Mouse (Mus musculus): ENCODE measurements around the gene Mxi1. TPM values are rescaled to one million over a fixed set of nuclear protein-coding genes. Genes with fewer than 3 reads are reported as not detected.
A peak's percentile ranks its signal among the peaks of the same experiment; 100 is the strongest.
"Not testable (repeated sequence)": the region's sequence is repeated elsewhere in the genome, so short reads cannot be mapped to it uniquely, and the experiment has no call there.

Gene Mxi1
- polyA plus RNA-seq, 1 experiment from 2014 or later, result 56.4 TPM

GRCm38 (mm10) chr19:53392781-53393343, 82.5 kb downstream of the Mxi1 start:
- H3K9ac ChIP-seq (ENCODE audit: low read length), result no peak overlapping the region
- no peaks in the 10 kb centered on the region for H3K27me3 ChIP-seq (ENCODE audit: control insufficient read depth, insufficient read depth, low read length)
- no peaks in the 10 kb centered on the region for H3K4me1 ChIP-seq (ENCODE audit: control insufficient read depth, insufficient read depth, low read length)
- 82% methylated on average over 8 of the region's 8 CpGs for WGBS
- DNase-seq (ENCODE audit: low spot score), result no peak
- H3K9me3 ChIP-seq (ENCODE audit: control insufficient read depth, low read length), result no peaks in the 10 kb centered on the region
- no peak for ATAC-seq (ENCODE audit: insufficient read depth, low FRiP score, low TSS enrichment)
- H3K4me2 ChIP-seq (ENCODE audit: low read depth), result no peak overlapping the region
- H3K27ac ChIP-seq (ENCODE audit: low read depth, low read length), result no peak overlapping the region
- H3K4me3 ChIP-seq (ENCODE audit: low read depth, low read length), result no peak overlapping the region
- no peaks in the 10 kb centered on the region for H3K36me3 ChIP-seq (ENCODE audit: control insufficient read depth, insufficient read depth, low read length)

GRCm38 (mm10) chr19:53393646-53394045, 83.3 kb downstream of the Mxi1 start:
- no peak overlapping the region for H3K4me3 ChIP-seq (ENCODE audit: low read depth, low read length)
- ATAC-seq (ENCODE audit: insufficient read depth, low FRiP score, low TSS enrichment) (no peak), DNase-seq (ENCODE audit: low spot score) (no peak)
- no peak overlapping the region for H3K27ac ChIP-seq (ENCODE audit: low read depth, low read length)
- H3K36me3 ChIP-seq (ENCODE audit: control insufficient read depth, insufficient read depth, low read length), result no peaks in the 10 kb centered on the region
- no peak overlapping the region for H3K4me2 ChIP-seq (ENCODE audit: low read depth)
- H3K9ac ChIP-seq (ENCODE audit: low read length), result no peak overlapping the region
- H3K4me1 ChIP-seq (ENCODE audit: control insufficient read depth, insufficient read depth, low read length), result no peaks in the 10 kb centered on the region
- H3K27me3 ChIP-seq (ENCODE audit: control insufficient read depth, insufficient read depth, low read length), result no peaks in the 10 kb centered on the region
- H3K9me3 ChIP-seq (ENCODE audit: control insufficient read depth, low read length), result no peaks in the 10 kb centered on the region

DNA sequence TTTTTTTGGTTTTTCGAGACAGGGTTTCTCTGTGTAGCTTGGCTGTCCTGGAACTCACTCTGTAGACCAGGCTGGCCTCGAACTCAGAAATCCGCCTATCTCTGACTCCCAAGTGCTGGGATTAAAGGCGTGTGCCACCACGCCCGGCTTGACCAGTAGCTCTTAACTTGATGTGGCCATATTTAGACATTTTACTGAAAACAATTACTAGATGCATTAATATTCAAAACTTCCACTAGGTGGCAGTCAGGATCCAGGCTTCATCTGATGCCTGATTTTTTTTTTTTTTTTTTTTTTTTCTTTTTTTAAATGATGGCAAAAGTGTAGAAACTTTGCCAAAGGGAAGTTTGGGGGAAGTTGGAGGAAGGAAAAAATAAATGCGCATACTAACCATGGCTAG, 84.2 kb downstream of the Mxi1 start:
- WGBS, result 27% methylated on average over 7 of the region's 7 CpGs
- ATAC-seq (ENCODE audit: insufficient read depth, low FRiP score, low TSS enrichment) (no peak), DNase-seq (ENCODE audit: low spot score) (peak; percentile 30)
- H3K27ac ChIP-seq (ENCODE audit: low read depth, low read length), result no peak overlapping the region
- H3K9ac ChIP-seq (ENCODE audit: low read length), result no peak overlapping the region
- no peaks in the 10 kb centered on the region for H3K4me1 ChIP-seq (ENCODE audit: control insufficient read depth, insufficient read depth, low read length)
- no peak overlapping the region for H3K4me3 ChIP-seq (ENCODE audit: low read depth, low read length)
- no peak overlapping the region for H3K4me2 ChIP-seq (ENCODE audit: low read depth)
- no peaks in the 10 kb centered on the region for H3K36me3 ChIP-seq (ENCODE audit: control insufficient read depth, insufficient read depth, low read length)
- no peaks in the 10 kb centered on the region for H3K27me3 ChIP-seq (ENCODE audit: control insufficient read depth, insufficient read depth, low read length)
- no peaks in the 10 kb centered on the region for H3K9me3 ChIP-seq (ENCODE audit: control insufficient read depth, low read length)

DNA sequence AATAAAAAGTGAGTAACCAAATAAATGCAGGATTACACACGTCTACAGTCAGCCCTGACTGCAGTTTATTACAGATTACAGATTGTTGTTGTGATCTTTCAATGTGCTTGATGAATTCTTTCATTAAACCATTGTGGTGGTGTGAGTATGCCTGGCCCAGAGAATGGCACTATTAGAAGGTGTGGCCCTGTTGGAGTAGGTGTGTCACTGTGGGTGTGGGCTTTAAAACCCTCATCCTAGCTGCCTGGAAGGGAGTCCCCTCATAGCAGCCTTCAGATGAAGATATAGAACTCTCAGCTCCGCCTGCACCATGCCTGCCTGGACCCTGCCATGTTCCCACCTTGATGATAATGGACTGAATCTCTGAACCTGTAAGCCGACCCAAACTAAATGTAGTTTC, 84.6 kb downstream of the Mxi1 start:
- H3K4me2 ChIP-seq (ENCODE audit: low read depth); H3K36me3 ChIP-seq (ENCODE audit: control insufficient read depth, insufficient read depth, low read length); DNase-seq (ENCODE audit: low spot score); H3K4me1 ChIP-seq (ENCODE audit: control insufficient read depth, insufficient read depth, low read length); ATAC-seq (ENCODE audit: insufficient read depth, low FRiP score, low TSS enrichment); H3K9me3 ChIP-seq (ENCODE audit: control insufficient read depth, low read length); H3K4me3 ChIP-seq (ENCODE audit: low read depth, low read length); H3K27me3 ChIP-seq (ENCODE audit: control insufficient read depth, insufficient read depth, low read length); H3K9ac ChIP-seq (ENCODE audit: low read length); H3K27ac ChIP-seq (ENCODE audit: low read depth, low read length): not testable (repeated sequence)
- WGBS, result 75% methylated on average over 3 of the region's 3 CpGs

- not testable (repeated sequence) for H3K36me3 ChIP-seq (ENCODE audit: control insufficient read depth, insufficient read depth, low read length); H3K9ac ChIP-seq (ENCODE audit: low read length); H3K9me3 ChIP-seq (ENCODE audit: control insufficient read depth, low read length); H3K4me2 ChIP-seq (ENCODE audit: low read depth); H3K27me3 ChIP-seq (ENCODE audit: control insufficient read depth, insufficient read depth, low read length); ATAC-seq (ENCODE audit: insufficient read depth, low FRiP score, low TSS enrichment); H3K4me3 ChIP-seq (ENCODE audit: low read depth, low read length); H3K4me1 ChIP-seq (ENCODE audit: control insufficient read depth, insufficient read depth, low read length); DNase-seq (ENCODE audit: low spot score); H3K27ac ChIP-seq (ENCODE audit: low read depth, low read length)
- 46% methylated on average over 5 of the region's 5 CpGs for WGBS
These were observed 85.5 kb downstream of the Mxi1 start for GRCm38 (mm10) chr19:53395805-53396204.

DNA sequence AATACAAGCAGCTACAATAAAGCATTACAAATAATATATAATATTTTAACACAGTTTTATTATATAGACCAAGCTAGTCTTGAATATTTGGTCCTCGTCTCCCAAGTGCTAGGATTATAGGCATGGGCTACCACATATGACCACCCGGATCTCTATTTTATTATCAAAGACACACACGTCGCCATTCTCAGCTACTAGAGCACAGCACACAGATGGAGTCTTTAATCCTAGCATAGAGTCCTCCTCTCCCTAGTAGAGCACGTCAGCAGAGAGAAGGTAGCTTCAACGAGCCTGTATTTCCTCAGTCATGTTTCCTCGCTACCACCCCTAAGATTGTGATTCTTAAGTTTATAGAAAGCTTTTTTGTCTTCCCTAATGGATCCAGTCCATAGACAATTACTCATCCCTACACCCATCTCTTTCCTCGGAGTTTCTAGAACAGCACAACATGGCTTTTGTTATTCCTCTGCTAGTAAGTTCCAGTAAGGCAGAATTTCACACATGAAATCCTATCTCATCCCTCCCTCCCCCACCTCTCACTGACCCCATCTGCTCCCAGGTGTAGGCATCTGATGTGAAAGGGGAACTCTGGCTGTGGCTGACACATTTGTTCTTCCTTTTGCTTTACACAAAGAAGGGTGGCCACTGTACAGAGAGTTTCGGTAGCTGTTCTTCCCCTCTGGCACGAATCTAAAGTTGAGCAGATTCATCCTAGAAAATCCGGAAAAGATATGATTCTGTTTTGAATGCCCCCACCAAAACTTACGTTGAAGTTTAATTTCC, 87.3 kb downstream of the Mxi1 start:
- ATAC-seq (ENCODE audit: insufficient read depth, low FRiP score, low TSS enrichment), result no peak
- WGBS, result 83% methylated on average over 12 of the region's 12 CpGs
- H3K27me3 ChIP-seq (ENCODE audit: control insufficient read depth, insufficient read depth, low read length), result no peaks in the 10 kb centered on the region

GRCm38 (mm10) chr19:53399213-53399612, 88.9 kb downstream of the Mxi1 start:
- no peak overlapping the region for H3K4me3 ChIP-seq (ENCODE audit: low read depth, low read length)
- no peak overlapping the region for H3K9ac ChIP-seq (ENCODE audit: low read length)
- no peak for ATAC-seq (ENCODE audit: insufficient read depth, low FRiP score, low TSS enrichment)
- no peak for DNase-seq (ENCODE audit: low spot score)
- H3K27me3 ChIP-seq (ENCODE audit: control insufficient read depth, insufficient read depth, low read length), result no peaks in the 10 kb centered on the region
- WGBS, result 86% methylated on average over 4 of the region's 4 CpGs
- H3K4me2 ChIP-seq (ENCODE audit: low read depth), result no peak overlapping the region
- no peaks in the 10 kb centered on the region for H3K36me3 ChIP-seq (ENCODE audit: control insufficient read depth, insufficient read depth, low read length)
- no peaks in the 10 kb centered on the region for H3K9me3 ChIP-seq (ENCODE audit: control insufficient read depth, low read length)
- no peak overlapping the region for H3K27ac ChIP-seq (ENCODE audit: low read depth, low read length)
- no peaks in the 10 kb centered on the region for H3K4me1 ChIP-seq (ENCODE audit: control insufficient read depth, insufficient read depth, low read length)

More for the DNA sequence above, 87.3 kb downstream of the Mxi1 start:
- H3K27ac ChIP-seq (ENCODE audit: low read depth, low read length), result no peak overlapping the region
- H3K4me2 ChIP-seq (ENCODE audit: low read depth), result no peak overlapping the region
- no peak overlapping the region for H3K4me3 ChIP-seq (ENCODE audit: low read depth, low read length)
- H3K4me1 ChIP-seq (ENCODE audit: control insufficient read depth, insufficient read depth, low read length), result no peaks in the 10 kb centered on the region
- DNase-seq (ENCODE audit: low spot score), result no peak
- H3K9me3 ChIP-seq (ENCODE audit: control insufficient read depth, low read length), result no peaks in the 10 kb centered on the region
- no peaks in the 10 kb centered on the region for H3K36me3 ChIP-seq (ENCODE audit: control insufficient read depth, insufficient read depth, low read length)
- no peak overlapping the region for H3K9ac ChIP-seq (ENCODE audit: low read length)

DNA sequence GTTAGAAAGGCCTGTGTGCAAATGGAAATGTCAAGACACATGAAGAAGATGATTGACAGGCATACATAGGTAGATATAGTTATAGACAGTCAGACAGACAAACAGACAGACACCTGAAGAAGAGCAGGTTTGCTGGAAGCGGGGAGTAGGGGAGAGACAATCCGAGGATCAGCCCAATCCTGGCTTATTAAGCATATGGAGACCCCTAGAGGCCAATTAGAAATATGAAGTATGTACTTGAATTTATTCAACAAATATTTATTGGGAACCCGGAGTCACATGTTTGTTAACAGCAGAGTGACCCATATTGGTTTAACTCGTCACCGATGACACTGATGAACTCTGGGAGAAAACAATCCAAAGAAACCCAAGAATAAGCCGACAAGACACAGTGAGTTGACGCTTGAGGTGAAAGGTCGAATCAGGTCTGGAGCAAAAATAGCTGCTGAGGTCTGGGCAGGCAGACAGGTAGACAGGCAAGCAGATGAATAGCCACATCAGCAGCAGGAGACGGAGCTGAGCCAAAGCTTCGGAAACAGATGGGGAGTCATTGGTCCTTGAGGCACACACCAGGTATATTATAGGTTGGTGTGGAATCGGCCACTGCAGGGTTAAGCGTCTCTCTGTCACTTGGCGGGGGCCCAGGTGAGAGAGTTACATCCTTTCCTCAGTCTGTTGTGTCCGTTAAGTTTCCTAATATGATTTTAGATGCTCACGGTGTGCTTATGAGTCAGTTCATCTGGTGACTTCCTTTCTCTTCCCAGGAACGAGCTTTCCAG, 90.2 kb downstream of the Mxi1 start:
- DNase-seq (ENCODE audit: low spot score), result no peak
- no peaks in the 10 kb centered on the region for H3K27me3 ChIP-seq (ENCODE audit: control insufficient read depth, insufficient read depth, low read length)
- H3K36me3 ChIP-seq (ENCODE audit: control insufficient read depth, insufficient read depth, low read length), result no peaks in the 10 kb centered on the region
- no peak overlapping the region for H3K4me3 ChIP-seq (ENCODE audit: low read depth, low read length)
- ATAC-seq (ENCODE audit: insufficient read depth, low FRiP score, low TSS enrichment), result no peak
- 87% methylated on average over 16 of the region's 16 CpGs for WGBS
- H3K27ac ChIP-seq (ENCODE audit: low read depth, low read length), result no peak overlapping the region
- no peaks in the 10 kb centered on the region for H3K4me1 ChIP-seq (ENCODE audit: control insufficient read depth, insufficient read depth, low read length)
- no peak overlapping the region for H3K4me2 ChIP-seq (ENCODE audit: low read depth)
- H3K9me3 ChIP-seq (ENCODE audit: control insufficient read depth, low read length), result no peaks in the 10 kb centered on the region
- H3K9ac ChIP-seq (ENCODE audit: low read length), result no peak overlapping the region

Measured in neural tube, embryonic 11.5 days (tissue).